ENCODE assay signal across 16 mouse cellular contexts in genomic region chr5:149827599-149827998, GRCm38 (mm10).
DNase-seq lines count a peak whose midpoint lies in the region; ATAC-seq and TF ChIP-seq lines count a peak whose summit lies in the region.
"Had no signal": no experiment of that assay in that cellular context is flagged by ENCODE, and none has a peak within 500 bp of the region (broad histone marks: within the 10 kb centered on the region; RNA-seq: fewer than 3 reads in every experiment).

No protein-coding gene starts in this region.

- CTCF ChIA-PET in Patski (lab: Charles Lee): no interaction called here

- H3K4me2 ChIP-seq in forebrain, postnatal 0 days (ENCODE audit: low read depth): no peak overlapping the region
- H3K4me2 ChIP-seq in forebrain, embryonic 15.5 days (replicated peaks): no peak overlapping the region
- no peak overlapping the region for H3K4me2 ChIP-seq in lung, embryonic 14.5 days
- H3K4me2 ChIP-seq in forebrain, embryonic 13.5 days: no peak overlapping the region
- H3K4me2 ChIP-seq: hindbrain, embryonic 15.5 days; midbrain, embryonic 11.5 days; neural tube, embryonic 15.5 days had no signal

- POLR2A ChIA-PET in Patski (lab: Charles Lee): interaction anchor here (0.5 kb wide), 1 partner anchor 9 kb away, joined by 3 read pairs; no protein-coding TSS in a partner anchor

- H3K9ac ChIP-seq in forebrain, postnatal 0 days: no peak overlapping the region
- no peak overlapping the region for H3K9ac ChIP-seq in forebrain, embryonic 15.5 days (replicated peaks)
- H3K9ac ChIP-seq in lung, embryonic 14.5 days: no peak overlapping the region
- no peak overlapping the region for H3K9ac ChIP-seq in forebrain, embryonic 13.5 days
- H3K9ac ChIP-seq: hindbrain, embryonic 15.5 days; neural tube, embryonic 15.5 days had no signal

- ATAC-seq in forebrain, postnatal 0 days: no peak
- no peak for ATAC-seq in forebrain, embryonic 15.5 days (replicated peaks)
- no peak for ATAC-seq in lung, embryonic 14.5 days (ENCODE audit: insufficient read depth)
- ATAC-seq in Patski: no peak
- no peak for ATAC-seq in forebrain, embryonic 13.5 days

- no peak for DNase-seq in forebrain, postnatal 0 days
- DNase-seq in lung, embryonic 14.5 days: peak; percentile 21
- no peak for DNase-seq in lung, adult 2 months
- DNase-seq in Patski (ENCODE audit: low read depth, low spot score): no peak
- no peak for DNase-seq in urinary bladder, postnatal 14 days (ENCODE audit: low spot score)
- DNase-seq: cerebellum, postnatal 10 days; gastrocnemius, postnatal 14 days; kidney, adult 8-10 months; retina, postnatal 1 day had no signal

- H3K27ac ChIP-seq in forebrain, postnatal 0 days (ENCODE audit: low read depth, low read length): no peak overlapping the region
- H3K27ac ChIP-seq in forebrain, embryonic 15.5 days (replicated peaks): no peak overlapping the region
- H3K27ac ChIP-seq in lung, embryonic 14.5 days (ENCODE audit: low read depth): no peak overlapping the region
- H3K27ac ChIP-seq in forebrain, embryonic 13.5 days: no peak overlapping the region
- H3K27ac ChIP-seq: hindbrain, embryonic 15.5 days; neural tube, embryonic 15.5 days had no signal

- 41% methylated on average over 3 of the region's 3 CpGs for WGBS in forebrain, postnatal 0 days
- WGBS in forebrain, embryonic 15.5 days: 54% methylated on average over 3 of the region's 3 CpGs
- 35% methylated on average over 3 of the region's 3 CpGs for WGBS in lung, embryonic 14.5 days
- WGBS in lung, adult 2 months: 34% methylated on average over 3 of the region's 3 CpGs
- 60% methylated on average over 3 of the region's 3 CpGs for WGBS in forebrain, embryonic 13.5 days

- H3K4me3 ChIP-seq in forebrain, postnatal 0 days (ENCODE audit: low read depth, low read length): no peak overlapping the region
- no peak overlapping the region for H3K4me3 ChIP-seq in forebrain, embryonic 15.5 days
- no peak overlapping the region for H3K4me3 ChIP-seq in lung, embryonic 14.5 days (ENCODE audit: low read depth, low read length)
- H3K4me3 ChIP-seq in lung, adult 2 months (replicated peaks; ENCODE audit: extremely low read depth, low read depth, low read length): no peak overlapping the region
- no peak overlapping the region for H3K4me3 ChIP-seq in E14TG2a.4 (replicated peaks; ENCODE audit: low read length)
- no peak overlapping the region for H3K4me3 ChIP-seq in forebrain, embryonic 13.5 days
- H3K4me3 ChIP-seq: erythroblast, embryonic 14.5 days; hindbrain, embryonic 15.5 days; neural tube, embryonic 15.5 days had no signal

- H3K27me3 ChIP-seq in forebrain, postnatal 0 days (ENCODE audit: insufficient read depth, low read length): no peaks in the 10 kb centered on the region
- H3K27me3 ChIP-seq in forebrain, embryonic 15.5 days: no peaks in the 10 kb centered on the region
- no peaks in the 10 kb centered on the region for H3K27me3 ChIP-seq in lung, embryonic 14.5 days (ENCODE audit: insufficient read depth, low read length)
- H3K27me3 ChIP-seq in E14TG2a.4 (ENCODE audit: insufficient read depth, low read length) (peaks cover 12% of the 10 kb centered on the region), Patski (peaks cover 27% of the 10 kb centered on the region)
- H3K27me3 ChIP-seq in forebrain, embryonic 13.5 days: no peaks in the 10 kb centered on the region
- H3K27me3 ChIP-seq: hindbrain, embryonic 15.5 days; neural tube, embryonic 15.5 days had no signal

- TF ChIP-seq CTCF in forebrain, postnatal 0 days (IDR thresholded peaks at IDR 0.05; ENCODE audit: low read depth): peak; percentile 32
- peak; percentile 21; the same call in 1 of the 2 replicates for TF ChIP-seq CTCF in lung, embryonic 14.5 days (IDR thresholded peaks at IDR 0.05; ENCODE audit: low read depth)
- TF ChIP-seq CTCF in lung, adult 2 months (IDR thresholded peaks at IDR 0.05; ENCODE audit: insufficient read depth, low read length): no peak
- TF ChIP-seq CTCF in E14TG2a.4 (conservative IDR thresholded peaks at IDR 0.05; ENCODE audit: low read length): peak; percentile 33
- TF ChIP-seq CTCF in Patski (IDR thresholded peaks at IDR 0.05): peak; percentile 31

- in situ Hi-C loops in Patski (cut with MboI; ENCODE audit: low pct_unique_long_range_greater_than_20kb): no loop called here

- H3K36me3 ChIP-seq in forebrain, postnatal 0 days (ENCODE audit: insufficient read depth): no peaks in the 10 kb centered on the region
- H3K36me3 ChIP-seq in forebrain, embryonic 15.5 days: no peaks in the 10 kb centered on the region
- H3K36me3 ChIP-seq in lung, embryonic 14.5 days (ENCODE audit: insufficient read depth): no peaks in the 10 kb centered on the region
- no peaks in the 10 kb centered on the region for H3K36me3 ChIP-seq in E14TG2a.4 (ENCODE audit: insufficient read depth, low read length)
- no peaks in the 10 kb centered on the region for H3K36me3 ChIP-seq in forebrain, embryonic 13.5 days (ENCODE audit: poor library complexity, severe bottlenecking)
- H3K36me3 ChIP-seq: hindbrain, embryonic 15.5 days; neural tube, embryonic 15.5 days had no signal

- no peaks in the 10 kb centered on the region for H3K9me3 ChIP-seq in forebrain, postnatal 0 days (ENCODE audit: low read length)
- H3K9me3 ChIP-seq in forebrain, embryonic 15.5 days: no peaks in the 10 kb centered on the region
- H3K9me3 ChIP-seq in lung, embryonic 14.5 days (ENCODE audit: low read depth, low read length): no peaks in the 10 kb centered on the region
- H3K9me3 ChIP-seq in E14TG2a.4 (ENCODE audit: low read length): no peaks in the 10 kb centered on the region
- H3K9me3 ChIP-seq in forebrain, embryonic 13.5 days (replicated peaks): no peaks in the 10 kb centered on the region
- H3K9me3 ChIP-seq: hindbrain, embryonic 15.5 days; neural tube, embryonic 15.5 days had no signal

- TF ChIP-seq POLR2A in lung, adult 2 months (IDR thresholded peaks at IDR 0.05; ENCODE audit: borderline replicate concordance, extremely low read depth, low read depth, low read length): no peak

- 0 out of 2 replicates have a peak, but pooled peaks cover 3% of the 10 kb centered on the region for H3K4me1 ChIP-seq in forebrain, postnatal 0 days (ENCODE audit: insufficient read depth)
- H3K4me1 ChIP-seq in forebrain, embryonic 15.5 days: 0 out of 2 replicates have a peak, but pooled peaks cover 4% of the 10 kb centered on the region
- no peaks in the 10 kb centered on the region for H3K4me1 ChIP-seq in lung, embryonic 14.5 days (ENCODE audit: insufficient read depth)
- no peaks in the 10 kb centered on the region for H3K4me1 ChIP-seq in lung, adult 2 months (ENCODE audit: control insufficient read depth, insufficient read depth, low read length)
- H3K4me1 ChIP-seq in E14TG2a.4 (replicated peaks; ENCODE audit: low read depth, low read length): peaks cover 40% of the 10 kb centered on the region
- 0 out of 2 replicates have a peak, but pooled peaks cover 4% of the 10 kb centered on the region for H3K4me1 ChIP-seq in forebrain, embryonic 13.5 days
- H3K4me1 ChIP-seq: hindbrain, embryonic 15.5 days had no signal
